Mouse (Mus musculus) limb, embryonic 11.5 days (tissue): Measurements from ENCODE around the gene Acadm. TPM values are rescaled to one million over a fixed set of nuclear protein-coding genes. Genes with fewer than 3 reads are reported as not detected.
A peak's percentile ranks its signal among the peaks of the same experiment; 100 is the strongest.

Experiments
- ATAC-seq: fragments of 200-750 bp; cut with Nextera tagmentation; 2 replicates; pipeline ENCODE4 v1.8.0; 2017; ENCODE audit warnings: low read depth; ENCODE audit not compliant: insufficient number of reproducible peaks, low FRiP score, low TSS enrichment
- DNase-seq: peaks from one replicate; pipeline ENCODE4 v3.0.0-alpha.2; 2015; ENCODE audit warnings: low spot score
- H3K27ac ChIP-seq: fragments of 300-500 bp; sonication (generic); replicated peaks from 2 replicates; pipeline ENCODE4 v1.5.1; 2014; ENCODE audit warnings: low read depth, mild to moderate bottlenecking, low read length
- H3K27me3 ChIP-seq: fragments of 300-500 bp; sonication (generic); 2 replicates; pipeline ENCODE4 v1.6.1; 2014; ENCODE audit warnings: mild to moderate bottlenecking, low read length, mixed read lengths; ENCODE audit not compliant: control insufficient read depth, insufficient read depth
- H3K36me3 ChIP-seq: fragments of 300-500 bp; sonication (generic); 2 replicates; pipeline ENCODE4 v1.6.1; 2014; ENCODE audit warnings: mild to moderate bottlenecking, low read length, moderate library complexity, mixed read lengths; ENCODE audit not compliant: control insufficient read depth, insufficient read depth
- H3K4me1 ChIP-seq: fragments of 300-500 bp; sonication (generic); 2 replicates; pipeline ENCODE4 v1.6.1; 2014; ENCODE audit warnings: low read length, mixed read lengths; ENCODE audit not compliant: control insufficient read depth, insufficient read depth
- H3K4me2 ChIP-seq: fragments of 300-500 bp; sonication (generic); 2 replicates; pipeline ENCODE4 v1.6.1; 2014; ENCODE audit warnings: low read depth, mild to moderate bottlenecking, moderate library complexity; ENCODE audit not compliant: severe bottlenecking
- H3K4me3 ChIP-seq: fragments of 300-500 bp; sonication (generic); 2 replicates; pipeline ENCODE4 v1.5.1; 2014; ENCODE audit warnings: low read depth, low read length
- H3K9ac ChIP-seq: fragments of 300-500 bp; sonication (generic); 2 replicates; pipeline ENCODE4 v1.6.1; 2014; ENCODE audit warnings: mild to moderate bottlenecking, low read length
- H3K9me3 ChIP-seq: fragments of 300-500 bp; sonication (generic); 2 replicates; pipeline ENCODE4 v1.6.1; 2016; ENCODE audit warnings: low read length; ENCODE audit not compliant: control insufficient read depth
- WGBS: fragments of 180-500 bp; shearing (Covaris S2); extraction: QIAGEN DNeasy Blood & Tissue Kit; methylation state at CpG from one replicate; pipeline ENCODE4 v1.1.7; 2014; 5-methylcytosine and 5-hydroxymethylcytosine counted together
- polyA plus RNA-seq: library from polyadenylated mRNA; unstranded; fragments of >200 nt; fragmentation: Nextera tagmentation; extraction: Ambion mirVana; gene quantifications from 2 replicates; pipeline ENCODE4 v1.2.1, GENCODE M21; 2014

Gene Acadm
- polyA plus RNA-seq, 1 experiment from 2014 or later: 43.9 TPM

DNA sequence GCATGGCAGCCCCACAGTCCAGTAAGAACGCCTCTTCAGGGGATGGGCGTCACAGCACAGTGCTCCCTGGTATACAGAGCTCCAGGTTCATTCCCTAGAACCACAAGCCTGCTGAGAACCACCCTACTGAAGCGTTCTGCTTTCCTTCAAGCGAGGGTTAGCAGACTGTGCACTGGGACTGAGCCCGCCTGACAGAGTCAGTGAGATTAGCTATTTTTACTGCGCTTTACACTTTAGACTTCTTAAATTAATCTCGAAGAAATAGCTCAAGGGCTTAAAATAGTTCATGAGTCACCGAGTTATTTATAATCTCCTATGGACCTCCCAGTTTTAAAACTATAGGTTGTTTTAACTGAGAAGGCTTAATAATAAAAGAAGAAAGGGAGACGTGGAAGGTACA is 8.6 kb downstream of the Acadm start:
- Histone ChIP-seq H3K9me3 (no peaks in the 10 kb centered on the region), H3K4me2 (no peak overlapping the region), H3K36me3 (peaks cover 9% of the 10 kb centered on the region; the same call in 1 of the 2 replicates), H3K27me3 (no peaks in the 10 kb centered on the region), H3K4me3 (no peak overlapping the region), H3K27ac (no peak overlapping the region), H3K9ac (no peak overlapping the region), H3K4me1 (no peaks in the 10 kb centered on the region)
- ATAC-seq: no peak
- no peak for DNase-seq
- WGBS: 91% methylated on average over 9 of the region's 9 CpGs

DNA sequence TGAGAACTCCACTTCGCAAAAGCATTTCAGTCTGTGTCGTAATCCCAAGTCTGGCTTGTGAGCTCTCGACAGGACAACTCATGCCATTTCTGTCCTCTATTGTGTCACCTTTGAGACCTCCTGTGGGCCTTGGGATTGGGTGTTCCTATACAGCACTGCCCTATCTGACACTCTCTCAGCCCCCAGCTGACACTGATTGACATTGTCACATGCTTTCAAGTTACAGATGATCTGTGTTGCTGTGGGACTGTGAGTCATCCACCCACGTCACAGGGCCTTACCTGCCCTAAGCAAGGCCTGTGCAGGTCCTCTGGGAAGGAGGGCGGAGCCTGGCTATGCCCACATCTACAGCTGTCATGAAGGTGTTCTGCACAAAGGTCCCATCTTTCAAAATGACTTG is 12.0 kb downstream of the Acadm start:
- ATAC-seq: no peak
- Histone ChIP-seq H3K27ac (no peak overlapping the region), H3K4me2 (no peak overlapping the region), H3K27me3 (no peaks in the 10 kb centered on the region), H3K4me1 (no peaks in the 10 kb centered on the region), H3K9me3 (no peaks in the 10 kb centered on the region), H3K4me3 (no peak overlapping the region), H3K36me3 (peaks cover 17% of the 10 kb centered on the region), H3K9ac (no peak overlapping the region)
- DNase-seq: no peak
- 92% methylated on average over 5 of the region's 5 CpGs for WGBS

DNA sequence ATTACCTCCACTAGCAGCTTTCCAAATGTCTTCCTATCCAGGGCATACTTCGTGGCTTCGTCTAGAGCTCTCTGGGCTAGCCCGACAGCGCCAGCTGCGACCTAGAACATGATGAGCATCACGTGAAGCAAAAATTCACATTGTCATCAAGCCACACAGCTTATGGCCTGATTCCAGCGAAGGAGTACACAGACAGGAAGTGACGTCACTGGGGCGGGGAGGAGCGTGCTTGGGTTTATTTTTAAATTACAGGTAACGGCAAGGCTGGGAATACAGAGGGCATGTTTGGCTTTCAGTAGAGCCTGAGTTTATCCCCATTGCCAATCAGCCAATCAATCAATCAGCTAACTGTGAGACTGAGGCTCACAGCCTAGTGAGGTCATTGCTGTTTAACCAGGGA is 14.9 kb downstream of the Acadm start:
- Histone ChIP-seq H3K27me3 (no peaks in the 10 kb centered on the region), H3K36me3 (peaks cover 17% of the 10 kb centered on the region)
- 93% methylated on average over 11 of the region's 11 CpGs for WGBS

DNA sequence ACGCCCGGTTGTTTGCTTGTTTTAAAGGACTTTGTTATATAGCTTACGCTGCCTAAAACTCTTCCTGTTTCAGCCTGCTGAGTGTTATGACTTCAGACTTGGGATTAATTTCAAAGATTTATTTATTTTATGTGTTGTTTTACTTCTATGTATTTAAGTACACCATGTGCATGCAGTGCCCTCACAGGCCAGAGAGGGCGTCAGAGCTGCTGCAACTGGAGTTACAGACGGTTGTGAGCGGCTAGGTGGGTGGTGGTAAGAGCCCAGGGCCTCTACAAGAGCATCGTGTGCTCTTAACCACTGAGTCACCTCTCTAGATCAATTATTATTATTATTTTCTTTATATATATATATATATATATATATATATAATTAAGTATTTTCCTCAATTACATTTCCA is 18.1 kb downstream of the Acadm start:
- Histone ChIP-seq H3K4me3 (no peak overlapping the region), H3K4me2 (no peak overlapping the region), H3K36me3 (peaks cover 10% of the 10 kb centered on the region), H3K27ac (no peak overlapping the region), H3K9me3 (no peaks in the 10 kb centered on the region), H3K4me1 (no peaks in the 10 kb centered on the region), H3K27me3 (no peaks in the 10 kb centered on the region), H3K9ac (no peak overlapping the region)
- ATAC-seq (no peak), DNase-seq (no peak)
- WGBS: 90% methylated on average over 7 of the region's 7 CpGs

More for the DNA sequence above, 14.9 kb downstream of the Acadm start:
- ATAC-seq: no peak
- H3K9me3 ChIP-seq: no peaks in the 10 kb centered on the region
- H3K4me1 ChIP-seq: no peaks in the 10 kb centered on the region
- no peak overlapping the region for H3K4me2 ChIP-seq
- no peak overlapping the region for H3K27ac ChIP-seq
- no peak overlapping the region for H3K4me3 ChIP-seq
- no peak overlapping the region for H3K9ac ChIP-seq
- DNase-seq: no peak

DNA sequence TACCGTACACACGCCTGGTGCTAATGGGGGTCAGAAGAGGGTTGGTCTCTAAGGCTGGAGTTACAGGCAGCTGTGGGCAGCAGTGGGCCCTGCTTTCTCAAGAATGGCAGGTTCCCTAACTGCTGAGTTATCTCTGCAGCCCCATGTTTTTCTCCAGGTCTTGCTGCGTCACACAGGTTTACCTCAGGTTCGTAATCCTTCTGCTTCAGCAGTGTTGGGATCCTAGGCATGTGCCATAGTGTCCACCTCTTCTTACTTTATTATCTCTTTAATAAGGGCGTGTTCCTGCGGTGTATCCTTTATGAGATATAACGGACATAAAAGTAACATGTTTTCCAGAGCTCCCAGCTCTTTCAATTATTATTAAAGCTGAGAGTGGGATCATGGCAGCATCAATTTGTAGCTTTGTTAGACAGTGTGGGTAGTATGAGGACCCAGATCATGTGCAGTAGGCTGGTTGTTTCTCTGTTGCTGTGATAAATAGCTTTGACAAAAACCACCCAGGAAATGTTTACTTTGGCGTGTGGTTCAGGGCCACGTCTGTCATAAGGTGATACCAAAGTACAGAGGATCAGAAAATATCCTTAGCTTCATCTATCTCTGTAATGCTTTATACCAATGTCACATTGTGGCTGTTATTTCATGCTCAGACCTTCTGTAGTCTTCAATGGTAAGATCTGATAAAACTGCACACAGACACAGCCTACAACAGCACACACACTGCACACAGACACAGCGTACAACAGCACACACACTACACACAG is 23.1 kb downstream of the Acadm start:
- no peak overlapping the region for H3K9ac ChIP-seq
- H3K9me3 ChIP-seq: no peaks in the 10 kb centered on the region
- DNase-seq (no peak), ATAC-seq (no peak)
- 93% methylated on average over 10 of the region's 10 CpGs for WGBS
- H3K36me3 ChIP-seq: 0 out of 2 replicates have a peak, but pooled peaks cover 2% of the 10 kb centered on the region
- no peaks in the 10 kb centered on the region for H3K4me1 ChIP-seq
- H3K27ac ChIP-seq: no peak overlapping the region
- H3K4me3 ChIP-seq: no peak overlapping the region
- H3K4me2 ChIP-seq: no peak overlapping the region
- no peaks in the 10 kb centered on the region for H3K27me3 ChIP-seq

DNA sequence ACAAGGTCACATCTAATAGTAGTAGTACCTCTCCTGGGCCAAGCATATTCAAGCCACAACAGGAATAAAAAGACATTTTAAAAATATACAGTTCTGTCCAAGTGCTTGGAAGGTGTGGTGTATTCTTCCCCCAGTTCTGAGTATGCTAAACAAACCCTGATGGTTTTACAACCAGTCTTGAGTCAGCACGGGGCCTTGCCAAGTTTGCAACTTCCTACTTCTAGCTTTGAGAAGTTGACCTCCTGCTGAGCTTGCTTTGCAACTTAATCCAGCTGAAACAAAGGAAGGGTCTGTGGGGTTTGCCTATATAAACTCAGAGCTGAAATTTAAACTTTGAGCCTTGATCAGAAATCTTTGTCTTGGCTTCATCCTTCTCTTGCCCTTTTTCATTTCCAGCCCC is 27.2 kb downstream of the Acadm start:
- DNase-seq: no peak
- no peaks in the 10 kb centered on the region for H3K27me3 ChIP-seq
- H3K9me3 ChIP-seq: no peaks in the 10 kb centered on the region
- no peak for ATAC-seq
- no peak overlapping the region for H3K27ac ChIP-seq
- no peak overlapping the region for H3K9ac ChIP-seq
- no peaks in the 10 kb centered on the region for H3K36me3 ChIP-seq
- WGBS: 3% methylated on average over 1 of the region's 1 CpGs
- H3K4me1 ChIP-seq: no peaks in the 10 kb centered on the region
- no peak overlapping the region for H3K4me2 ChIP-seq
- no peak overlapping the region for H3K4me3 ChIP-seq

DNA sequence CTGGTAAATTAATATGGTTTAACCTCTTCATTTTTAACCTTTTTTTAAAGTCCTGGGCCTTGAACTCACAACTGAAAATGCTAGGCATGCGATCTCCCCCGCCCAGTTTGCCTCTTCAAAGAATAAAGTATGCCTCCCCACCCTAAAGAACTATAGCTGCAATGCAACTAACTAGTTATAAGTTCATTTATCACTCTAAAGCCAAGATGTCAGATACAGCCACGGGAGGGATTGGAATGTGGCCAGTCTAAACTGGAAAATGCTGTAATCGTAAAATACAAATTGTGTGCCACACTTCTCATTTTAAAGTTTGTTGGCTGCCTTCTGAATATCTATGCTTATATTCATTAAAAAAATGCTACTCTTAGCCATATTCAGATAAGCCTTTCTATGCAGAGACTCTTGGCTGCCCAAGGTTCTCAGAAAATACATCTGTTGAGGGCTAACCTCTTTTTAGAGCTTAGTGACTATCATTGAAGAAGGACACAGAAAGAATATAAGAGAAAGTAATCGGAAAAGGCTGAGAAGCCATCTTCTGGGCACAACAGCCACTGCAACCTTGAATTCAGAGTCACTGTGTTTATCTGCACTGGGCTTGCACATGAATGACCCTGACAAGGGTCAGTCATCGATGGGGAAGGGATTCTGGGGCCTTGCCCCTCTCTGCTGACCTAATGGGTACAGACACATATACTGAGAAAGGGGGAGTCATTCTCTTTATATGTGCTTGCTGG is 30.8 kb downstream of the Acadm start:
- peaks cover 22% of the 10 kb centered on the region for H3K36me3 ChIP-seq
- 54% methylated on average over 6 of the region's 6 CpGs for WGBS
- ATAC-seq (no peak), DNase-seq (no peak)
- peaks cover 11% of the 10 kb centered on the region for H3K4me1 ChIP-seq
- no peak overlapping the region for H3K27ac ChIP-seq
- no peaks in the 10 kb centered on the region for H3K27me3 ChIP-seq
- peak overlapping the region; percentile 68; the same call in 1 of the 2 replicates for H3K4me2 ChIP-seq
- no peak overlapping the region for H3K4me3 ChIP-seq
- H3K9me3 ChIP-seq: no peaks in the 10 kb centered on the region
- no peak overlapping the region for H3K9ac ChIP-seq

DNA sequence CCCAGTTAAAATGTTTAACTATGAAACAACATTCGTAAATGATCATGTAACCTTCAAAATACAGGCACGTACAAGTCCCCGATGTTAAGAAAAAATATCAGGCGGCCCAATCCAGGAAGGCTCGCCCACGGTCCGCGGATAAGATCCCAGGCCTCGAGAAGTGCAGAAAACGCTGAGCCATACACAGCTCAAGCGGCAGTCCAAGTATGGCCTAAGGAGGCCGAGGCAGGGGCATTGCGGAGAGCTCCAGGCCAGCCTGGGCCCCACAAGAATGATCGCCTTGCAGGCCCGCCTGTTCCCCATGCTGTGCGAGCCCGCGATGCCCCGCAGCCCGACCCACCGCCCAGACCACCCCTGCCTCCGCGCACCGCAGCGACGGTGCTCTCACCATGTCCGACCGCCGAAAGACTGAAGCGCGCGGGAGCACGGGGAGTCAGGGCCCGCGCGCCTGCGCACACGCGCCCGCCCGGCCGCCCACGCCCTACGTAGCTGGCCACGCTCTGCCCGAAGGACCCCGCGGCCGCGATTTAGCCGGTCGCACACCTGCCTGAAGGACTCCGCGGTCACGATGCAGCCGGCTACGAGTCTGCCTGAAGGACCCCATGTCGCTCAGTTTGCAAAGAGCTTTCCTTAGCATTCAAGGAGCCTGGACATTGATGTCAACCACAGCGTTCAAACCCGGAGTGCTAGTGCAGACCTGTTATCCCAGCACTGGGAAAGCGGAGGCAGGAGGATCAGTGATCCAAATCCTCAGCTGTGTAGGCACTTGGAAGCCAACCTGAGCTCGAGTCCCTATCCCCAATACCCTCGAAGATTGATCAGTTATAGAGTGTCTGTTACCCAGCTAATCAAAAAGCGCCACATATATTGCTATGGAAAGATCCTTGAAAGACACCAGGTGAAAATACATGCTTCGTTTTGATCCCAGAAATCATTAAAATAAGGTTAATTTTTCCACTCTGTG is 31.6 kb downstream of the Acadm start, which contains the start of gene Rabggtb:
Gene Rabggtb (minus strand): TSS at position 464 of the 964 bp plus-strand sequence.
- Histone ChIP-seq H3K4me3 (peak within 1 kb of the TSS; percentile 90), H3K27ac (peak within 1 kb of the TSS; percentile 76), H3K9ac (peak within 1 kb of the TSS; percentile 98), H3K4me2 (peak within 1 kb of the TSS; percentile 68), H3K27me3 (no peaks in the 10 kb centered on the region), H3K9me3 (no peaks in the 10 kb centered on the region), H3K36me3 (peaks cover 27% of the 10 kb centered on the region), H3K4me1 (peaks cover 11% of the 10 kb centered on the region)
- ATAC-seq (peak; percentile 96), DNase-seq (peak; percentile 98)
- WGBS: under 1% methylated on average over 65 of the region's 65 CpGs
